ENCODE assay signal across 8 mouse cellular contexts in the genomic region with DNA sequence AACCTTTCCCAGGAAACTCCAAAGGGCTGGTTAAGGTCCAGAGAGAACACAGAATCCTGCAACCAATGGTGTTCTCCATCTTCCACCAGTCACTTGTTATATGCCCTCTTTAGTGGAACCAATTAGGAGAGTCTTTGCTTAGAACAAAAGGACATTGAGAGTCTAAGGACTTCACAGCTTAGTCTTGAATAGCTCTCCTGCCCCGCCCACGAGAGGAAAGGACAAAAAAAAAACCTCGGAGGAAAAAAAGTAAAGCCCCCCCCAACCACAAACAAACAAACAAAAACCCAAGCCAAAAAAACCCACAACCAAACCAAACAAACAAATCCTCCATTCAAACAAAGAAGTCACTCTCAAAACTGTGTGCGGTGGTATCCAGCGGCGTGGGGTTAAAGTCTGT. TPM values are rescaled to one million over a fixed set of nuclear protein-coding genes. Genes with fewer than 3 reads are reported as not detected.
A peak's percentile ranks its signal among the peaks of the same experiment; 100 is the strongest.
DNase-seq lines count a peak whose midpoint lies in the region; ATAC-seq and TF ChIP-seq lines count a peak whose summit lies in the region.

No protein-coding gene starts in this region.

- H3K4me1 ChIP-seq in heart, embryonic 12.5 days (replicated peaks), result peaks cover 22% of the 10 kb centered on the region
- H3K4me1 ChIP-seq in heart, adult 2 months (ENCODE audit: control insufficient read depth, insufficient read depth, low read length), result no peaks in the 10 kb centered on the region
- H3K4me1 ChIP-seq in spleen, adult 2 months (ENCODE audit: control insufficient read depth, insufficient read depth, insufficient read length), result peaks cover 19% of the 10 kb centered on the region; the same call in 1 of the 2 replicates
- peaks cover 15% of the 10 kb centered on the region; the same call in 1 of the 2 replicates for H3K4me1 ChIP-seq in limb, embryonic 14.5 days (ENCODE audit: control insufficient read depth, insufficient read depth, low read length)
- no peaks in the 10 kb centered on the region; the same call in 1 of the 2 replicates for H3K4me1 ChIP-seq in stomach, postnatal 0 days (replicated peaks; ENCODE audit: control insufficient read depth, insufficient read depth)

- no peak for ATAC-seq in heart, embryonic 12.5 days (ENCODE audit: insufficient number of reproducible peaks, low FRiP score)
- no peak for ATAC-seq in limb, embryonic 14.5 days (ENCODE audit: low FRiP score, low read depth)
- no peak for ATAC-seq in stomach, postnatal 0 days (ENCODE audit: low FRiP score, low TSS enrichment)

- H3K27me3 ChIP-seq in heart, embryonic 12.5 days (replicated peaks), result peaks cover 26% of the 10 kb centered on the region
- no peaks in the 10 kb centered on the region for H3K27me3 ChIP-seq in heart, adult 2 months (ENCODE audit: control insufficient read depth, insufficient read depth, low read length)
- no peaks in the 10 kb centered on the region for H3K27me3 ChIP-seq in spleen, adult 2 months (ENCODE audit: control insufficient read depth, insufficient read depth, low read length)
- peaks cover 33% of the 10 kb centered on the region for H3K27me3 ChIP-seq in limb, embryonic 14.5 days (ENCODE audit: control insufficient read depth, insufficient read depth, low read length)
- no peaks in the 10 kb centered on the region for H3K27me3 ChIP-seq in stomach, postnatal 0 days (ENCODE audit: control insufficient read depth, insufficient read depth, low read length)

- H3K79me2 ChIP-seq in heart, adult 2 months (replicated peaks; ENCODE audit: control insufficient read depth, insufficient read depth, low read length), result no peaks in the 10 kb centered on the region

- no peak overlapping the region for H3K9ac ChIP-seq in heart, embryonic 12.5 days
- no peak overlapping the region for H3K9ac ChIP-seq in heart, adult 2 months (ENCODE audit: low read depth, low read length)
- no peak overlapping the region for H3K9ac ChIP-seq in limb, embryonic 14.5 days (ENCODE audit: low read depth, low read length, severe bottlenecking)
- H3K9ac ChIP-seq in stomach, postnatal 0 days (ENCODE audit: low read length), result no peak overlapping the region

- 16% methylated on average over 6 of the region's 6 CpGs for WGBS in heart, embryonic 12.5 days
- 32% methylated on average over 6 of the region's 6 CpGs for WGBS in heart, adult 2 months
- WGBS in spleen, adult 2 months, result 11% methylated on average over 6 of the region's 6 CpGs
- 15% methylated on average over 6 of the region's 6 CpGs for WGBS in limb, embryonic 14.5 days
- WGBS in stomach, postnatal 0 days, result 20% methylated on average over 6 of the region's 6 CpGs

- TF ChIP-seq EP300 in heart, adult 2 months (IDR thresholded peaks at IDR 0.05; ENCODE audit: insufficient read depth, low read depth, low read length), result no peak
- no peak for TF ChIP-seq EP300 in stomach, postnatal 0 days (optimal IDR thresholded peaks at IDR 0.05)

- no peak for TF ChIP-seq CTCF in heart, adult 2 months (IDR thresholded peaks at IDR 0.05)
- TF ChIP-seq CTCF in spleen, adult 2 months (IDR thresholded peaks at IDR 0.05; ENCODE audit: extremely low read depth, insufficient read depth, insufficient read length, insufficient replicate concordance), result no peak
- no peak for TF ChIP-seq CTCF in stomach, postnatal 0 days (IDR thresholded peaks at IDR 0.05; ENCODE audit: low read depth)

- 0 out of 2 replicates have a peak overlapping the region, but pooled peaks have one; percentile 66 for H3K4me3 ChIP-seq in heart, embryonic 12.5 days
- H3K4me3 ChIP-seq in heart, adult 2 months, result no peak overlapping the region
- peak overlapping the region; percentile 58 for H3K4me3 ChIP-seq in spleen, adult 2 months (ENCODE audit: extremely low read depth, insufficient read depth, insufficient read length)
- peak overlapping the region; percentile 52; the same call in 1 of the 2 replicates for H3K4me3 ChIP-seq in limb, embryonic 14.5 days (replicated peaks; ENCODE audit: low read length)
- H3K4me3 ChIP-seq in stomach, postnatal 0 days (ENCODE audit: low read depth, low read length), result no peak overlapping the region

- H3K36me3 ChIP-seq in heart, embryonic 12.5 days, result no peaks in the 10 kb centered on the region
- no peaks in the 10 kb centered on the region for H3K36me3 ChIP-seq in heart, adult 2 months (ENCODE audit: control insufficient read depth, insufficient read depth, low read length)
- peaks cover 19% of the 10 kb centered on the region for H3K36me3 ChIP-seq in spleen, adult 2 months (ENCODE audit: control insufficient read depth, insufficient read depth, low read length)
- H3K36me3 ChIP-seq in limb, embryonic 14.5 days (ENCODE audit: control insufficient read depth, insufficient read depth, low read length), result no peaks in the 10 kb centered on the region
- H3K36me3 ChIP-seq in stomach, postnatal 0 days (ENCODE audit: control insufficient read depth, insufficient read depth, low read length), result no peaks in the 10 kb centered on the region

- peak overlapping the region; percentile 11; the same call in 1 of the 2 replicates for H3K4me2 ChIP-seq in heart, embryonic 12.5 days
- no peak overlapping the region for H3K4me2 ChIP-seq in limb, embryonic 14.5 days (replicated peaks; ENCODE audit: low read depth, low read length, severe bottlenecking)
- 0 out of 2 replicates have a peak overlapping the region, but pooled peaks have one; percentile 11 for H3K4me2 ChIP-seq in stomach, postnatal 0 days (replicated peaks; ENCODE audit: low read depth)

- no peaks in the 10 kb centered on the region for H3K9me3 ChIP-seq in heart, embryonic 12.5 days (replicated peaks)
- no peaks in the 10 kb centered on the region for H3K9me3 ChIP-seq in limb, embryonic 14.5 days (ENCODE audit: control insufficient read depth, low read length)
- H3K9me3 ChIP-seq in stomach, postnatal 0 days (ENCODE audit: control insufficient read depth, low read length), result no peaks in the 10 kb centered on the region

- no peak overlapping the region for H3K27ac ChIP-seq in heart, embryonic 12.5 days (ENCODE audit: poor library complexity, severe bottlenecking)
- no peak overlapping the region for H3K27ac ChIP-seq in heart, adult 2 months
- H3K27ac ChIP-seq in spleen, adult 2 months (ENCODE audit: insufficient read depth, low read length), result no peak overlapping the region
- no peak overlapping the region for H3K27ac ChIP-seq in limb, embryonic 14.5 days (replicated peaks; ENCODE audit: low read depth, low read length)
- H3K27ac ChIP-seq in stomach, postnatal 0 days (replicated peaks), result no peak overlapping the region

- no peak for TF ChIP-seq POLR2A in heart, adult 2 months (IDR thresholded peaks at IDR 0.05; ENCODE audit: insufficient read depth, low read depth, low read length)
- no peak for TF ChIP-seq POLR2A in spleen, adult 2 months (IDR thresholded peaks at IDR 0.05; ENCODE audit: low read depth, low read length)
- TF ChIP-seq POLR2A in limb, embryonic 14.5 days (IDR thresholded peaks at IDR 0.05; ENCODE audit: borderline replicate concordance, extremely low read depth, insufficient read depth, insufficient read length), result no peak

- DNase-seq in heart, adult 2 months, result no peak
- no peak for DNase-seq in spleen, adult 2 months (ENCODE audit: low read depth in 1 of 2, low spot score in 2 of 2)
- no peak for DNase-seq in spleen, adult 12 weeks (ENCODE audit: low spot score)
- DNase-seq in limb, embryonic 14.5 days (ENCODE audit: low spot score), result no peak
- DNase-seq in stomach, postnatal 0 days (ENCODE audit: low spot score), result no peak
- DNase-seq in gastrocnemius, adult 8-10 months (ENCODE audit: low spot score in 2 of 2), result no peak
- no peak for DNase-seq in kidney, postnatal 36 days

- intact Hi-C loops in heart, adult 2 months (cut with DNase I), result loop anchor here (2.0 kb wide), 2 partner anchors 117 to 221 kb away; no protein-coding TSS in a partner anchor

RNA-seq across cellular contexts. Expression of a gene that starts 2.1 kb away (rescaled TPM):
- 0.95 and 1.5 TPM in 2 replicates for polyA plus RNA-seq in heart, embryonic 12.5 days (2016; fragmentation: Nextera tagmentation; extraction: Ambion mirVana)
- total RNA-seq in heart, adult 2 months (2021), result 1 to 10 TPM; 7.0 to 7.8 TPM
- polyA plus RNA-seq in heart, adult 2 months (2012; rRNA removed), result 28.4 and 29.8 TPM in 2 replicates
- 288 and 315 TPM in 2 replicates for polyA plus RNA-seq in spleen, adult 2 months (2012; rRNA removed)
- 28.6 and 37.5 TPM in 2 replicates for polyA plus RNA-seq in limb, embryonic 14.5 days (2012; rRNA removed)
- polyA plus RNA-seq in limb, embryonic 14.5 days (2014; fragmentation: Nextera tagmentation; extraction: Ambion mirVana), result 2.9 and 3.6 TPM in 2 replicates
- polyA plus RNA-seq in stomach, postnatal 0 days (2015; fragmentation: Nextera tagmentation; extraction: Ambion mirVana), result 1.6 and 2.0 TPM in 2 replicates
- 1 to 10 TPM in 3 of 4 experiments, under 1 TPM in 1; 0.89 to 2.1 (median 1.7) TPM for total RNA-seq in gastrocnemius, adult 8-10 months (2022)

Comparison
In these comparisons a context has a peak if more than half of its experiments do, and no peak if none do; other contexts are left out.
1. H3K4me3 ChIP-seq: peak in heart, embryonic 12.5 days (single experiment), spleen, adult 2 months (single experiment) and limb, embryonic 14.5 days (single experiment); none in heart, adult 2 months (single experiment) and stomach, postnatal 0 days (single experiment).